In genomic region chr11:6526526-6527255, GRCm38 (mm10) we compare ENCODE assay signal across 8 mouse cellular contexts. TPM values are rescaled to one million over a fixed set of nuclear protein-coding genes. Genes with fewer than 3 reads are reported as not detected.
DNase-seq lines count a peak whose midpoint lies in the region; ATAC-seq and TF ChIP-seq lines count a peak whose summit lies in the region.
"Not testable (repeated sequence)": the region's sequence is repeated elsewhere in the genome, so short reads cannot be mapped to it uniquely, and the experiment has no call there.

No protein-coding gene starts in this region.

- H3K27me3 ChIP-seq in forebrain, embryonic 12.5 days; heart, embryonic 15.5 days; intestine, embryonic 16.5 days (replicated peaks; ENCODE audit: control insufficient read depth, insufficient read depth, low read length); liver, embryonic 11.5 days (replicated peaks; ENCODE audit: control insufficient read depth, insufficient read depth, low read length); midbrain, embryonic 10.5 days (ENCODE audit: low read depth, poor library complexity, severe bottlenecking); small intestine, adult 2 months (ENCODE audit: control insufficient read depth, insufficient read depth, low read length): not testable (repeated sequence)

- not testable (repeated sequence) for TF ChIP-seq CTCF in small intestine, adult 2 months (IDR thresholded peaks at IDR 0.05; ENCODE audit: extremely low read depth, insufficient read length, insufficient replicate concordance, low read depth, low read length)

- H3K4me3 ChIP-seq in forebrain, embryonic 12.5 days (replicated peaks), result peak overlapping the region; percentile 55
- peak overlapping the region; percentile 69 for H3K4me3 ChIP-seq in heart, embryonic 15.5 days
- H3K4me3 ChIP-seq in intestine, embryonic 16.5 days (ENCODE audit: low read length), result peak overlapping the region; percentile 65
- H3K4me3 ChIP-seq in liver, embryonic 11.5 days (ENCODE audit: low read depth, low read length), result peak overlapping the region; percentile 77
- H3K4me3 ChIP-seq in midbrain, embryonic 10.5 days, result peak overlapping the region; percentile 67
- peak overlapping the region; percentile 60 for H3K4me3 ChIP-seq in small intestine, adult 2 months (ENCODE audit: low read depth, low read length)

- peak overlapping the region; percentile 71; the same call in 1 of the 2 replicates for H3K9ac ChIP-seq in forebrain, embryonic 12.5 days
- H3K9ac ChIP-seq in heart, embryonic 15.5 days, result peak overlapping the region; percentile 62
- peak overlapping the region; percentile 87 for H3K9ac ChIP-seq in intestine, embryonic 16.5 days (ENCODE audit: low read depth, low read length)
- peak overlapping the region; percentile 74 for H3K9ac ChIP-seq in liver, embryonic 11.5 days (ENCODE audit: low read depth, low read length)

- peaks cover 23% of the 10 kb centered on the region for H3K4me1 ChIP-seq in forebrain, embryonic 12.5 days
- H3K4me1 ChIP-seq in heart, embryonic 15.5 days (replicated peaks), result peaks cover 13% of the 10 kb centered on the region; the same call in 1 of the 2 replicates
- H3K4me1 ChIP-seq in intestine, embryonic 16.5 days (ENCODE audit: control insufficient read depth, insufficient read depth, low read length); liver, embryonic 11.5 days (replicated peaks; ENCODE audit: control insufficient read depth, insufficient read depth, low read length); small intestine, adult 2 months (ENCODE audit: control insufficient read depth, insufficient read depth, insufficient read length, low read length): not testable (repeated sequence)
- peaks cover 34% of the 10 kb centered on the region for H3K4me1 ChIP-seq in midbrain, embryonic 10.5 days

- 75% methylated on average over 13 of the region's 16 CpGs for WGBS in forebrain, embryonic 12.5 days
- WGBS in heart, embryonic 15.5 days, result 58% methylated on average over 13 of the region's 16 CpGs
- WGBS in intestine, embryonic 16.5 days, result 58% methylated on average over 12 of the region's 16 CpGs
- 43% methylated on average over 10 of the region's 16 CpGs for WGBS in liver, embryonic 11.5 days
- 83% methylated on average over 14 of the region's 16 CpGs for WGBS in midbrain, embryonic 10.5 days
- 16% methylated on average over 13 of the region's 16 CpGs for WGBS in small intestine, adult 2 months

- H3K4me2 ChIP-seq in forebrain, embryonic 12.5 days, result peak overlapping the region; percentile 76
- H3K4me2 ChIP-seq in heart, embryonic 15.5 days, result peak overlapping the region; percentile 75
- peak overlapping the region; percentile 63 for H3K4me2 ChIP-seq in intestine, embryonic 16.5 days (ENCODE audit: low read depth, low read length)
- H3K4me2 ChIP-seq in liver, embryonic 11.5 days, result peak overlapping the region; percentile 66

- peak; percentile 49 for DNase-seq in CD4-positive, CD25-positive, alpha-beta regulatory T cell, adult 2 months (ENCODE audit: low read depth, low spot score)
- DNase-seq in adipocyte (ENCODE audit: low spot score), result peak; percentile 47
- DNase-seq in liver, embryonic 11.5 days (ENCODE audit: low spot score); midbrain, embryonic 10.5 days (ENCODE audit: low spot score): not testable (repeated sequence)

- H3K27ac ChIP-seq in forebrain, embryonic 12.5 days; small intestine, adult 2 months (ENCODE audit: insufficient read depth, low read depth, low read length): not testable (repeated sequence)
- H3K27ac ChIP-seq in heart, embryonic 15.5 days, result peak overlapping the region; percentile 82; the same call in 1 of the 2 replicates
- H3K27ac ChIP-seq in intestine, embryonic 16.5 days (ENCODE audit: low read length), result peak overlapping the region; percentile 81; the same call in 1 of the 2 replicates
- peak overlapping the region; percentile 83 for H3K27ac ChIP-seq in liver, embryonic 11.5 days (ENCODE audit: low read depth, low read length)
- peak overlapping the region; percentile 89 for H3K27ac ChIP-seq in midbrain, embryonic 10.5 days (replicated peaks)

- not testable (repeated sequence) for TF ChIP-seq POLR2A in small intestine, adult 2 months (IDR thresholded peaks at IDR 0.05; ENCODE audit: low read depth, low read length)

- H3K36me3 ChIP-seq in forebrain, embryonic 12.5 days (replicated peaks), result peaks cover 30% of the 10 kb centered on the region
- H3K36me3 ChIP-seq in heart, embryonic 15.5 days, result peaks cover 27% of the 10 kb centered on the region
- peaks cover 16% of the 10 kb centered on the region for H3K36me3 ChIP-seq in intestine, embryonic 16.5 days (ENCODE audit: control insufficient read depth, insufficient read depth, low read length)
- H3K36me3 ChIP-seq in liver, embryonic 11.5 days (ENCODE audit: control insufficient read depth, insufficient read depth, low read length), result peaks cover 25% of the 10 kb centered on the region
- H3K36me3 ChIP-seq in midbrain, embryonic 10.5 days, result peaks cover 39% of the 10 kb centered on the region
- H3K36me3 ChIP-seq in small intestine, adult 2 months (ENCODE audit: control insufficient read depth, insufficient read depth, low read length), result peaks cover 20% of the 10 kb centered on the region

- not testable (repeated sequence) for ATAC-seq in forebrain, embryonic 12.5 days (ENCODE audit: low FRiP score); heart, embryonic 15.5 days (replicated peaks; ENCODE audit: insufficient number of reproducible peaks, insufficient read depth, low FRiP score, low read depth); intestine, embryonic 16.5 days; liver, embryonic 11.5 days (replicated peaks; ENCODE audit: low FRiP score)

- not testable (repeated sequence) for H3K9me3 ChIP-seq in forebrain, embryonic 12.5 days; heart, embryonic 15.5 days (replicated peaks); intestine, embryonic 16.5 days (ENCODE audit: control insufficient read depth, low read length); liver, embryonic 11.5 days (ENCODE audit: control insufficient read depth, low read length); midbrain, embryonic 10.5 days (replicated peaks)

RNA-seq across cellular contexts. Expression of gene Myo1g, which starts 5.9 kb away (rescaled TPM):
- polyA plus RNA-seq in forebrain, embryonic 12.5 days (2016; fragmentation: Nextera tagmentation; extraction: Ambion mirVana), result 0.31 and 0.63 TPM in 2 replicates
- polyA plus RNA-seq in heart, embryonic 15.5 days (2015; fragmentation: Nextera tagmentation; extraction: Ambion mirVana), result 1.2 and 4.9 TPM in 2 replicates
- 2.3 and 3.1 TPM in 2 replicates for polyA plus RNA-seq in intestine, embryonic 16.5 days (2015; fragmentation: Nextera tagmentation; extraction: Ambion mirVana)
- polyA plus RNA-seq in liver, embryonic 11.5 days (2014; fragmentation: Nextera tagmentation; extraction: Ambion mirVana), result 5.6 and 6.0 TPM in 2 replicates
- 0.86 and 0.87 TPM in 2 replicates for polyA plus RNA-seq in midbrain, embryonic 10.5 days (2016; fragmentation: Nextera tagmentation; extraction: Ambion mirVana)
- polyA plus RNA-seq in small intestine, adult 2 months (2012; rRNA removed), result 9.8 and 15.5 TPM in 2 replicates

RNA-seq across cellular contexts. Expression of gene Ccm2, which starts 20.0 kb away (rescaled TPM):
- 89.9 and 90.7 TPM in 2 replicates for polyA plus RNA-seq in forebrain, embryonic 12.5 days (2016; fragmentation: Nextera tagmentation; extraction: Ambion mirVana)
- polyA plus RNA-seq in heart, embryonic 15.5 days (2015; fragmentation: Nextera tagmentation; extraction: Ambion mirVana), result 44.7 and 68.9 TPM in 2 replicates
- 67.7 and 69.9 TPM in 2 replicates for polyA plus RNA-seq in intestine, embryonic 16.5 days (2015; fragmentation: Nextera tagmentation; extraction: Ambion mirVana)
- 74.5 and 82.1 TPM in 2 replicates for polyA plus RNA-seq in liver, embryonic 11.5 days (2014; fragmentation: Nextera tagmentation; extraction: Ambion mirVana)
- polyA plus RNA-seq in midbrain, embryonic 10.5 days (2016; fragmentation: Nextera tagmentation; extraction: Ambion mirVana), result 106 and 108 TPM in 2 replicates
- 25.7 and 39.0 TPM in 2 replicates for polyA plus RNA-seq in small intestine, adult 2 months (2012; rRNA removed)

RNA-seq across cellular contexts. Expression of gene Purb, which starts 51.0 kb away (rescaled TPM):
- polyA plus RNA-seq in forebrain, embryonic 12.5 days (2016; fragmentation: Nextera tagmentation; extraction: Ambion mirVana), result 15.9 and 17.9 TPM in 2 replicates
- 24.0 and 26.1 TPM in 2 replicates for polyA plus RNA-seq in heart, embryonic 15.5 days (2015; fragmentation: Nextera tagmentation; extraction: Ambion mirVana)
- 24.6 and 24.8 TPM in 2 replicates for polyA plus RNA-seq in intestine, embryonic 16.5 days (2015; fragmentation: Nextera tagmentation; extraction: Ambion mirVana)
- 13.2 and 13.7 TPM in 2 replicates for polyA plus RNA-seq in liver, embryonic 11.5 days (2014; fragmentation: Nextera tagmentation; extraction: Ambion mirVana)
- polyA plus RNA-seq in midbrain, embryonic 10.5 days (2016; fragmentation: Nextera tagmentation; extraction: Ambion mirVana), result 15.1 and 15.5 TPM in 2 replicates
- polyA plus RNA-seq in small intestine, adult 2 months (2012; rRNA removed), result 4.2 and 7.0 TPM in 2 replicates
